Mouse (Mus musculus) gastrocnemius, adult 18-20 months (tissue): ENCODE data around the gene Ppa1. TPM values are rescaled to one million over a fixed set of nuclear protein-coding genes. Genes with fewer than 3 reads are reported as not detected.
A peak's percentile ranks its signal among the peaks of the same experiment; 100 is the strongest.

Experiments used
- DNase-seq: peaks from one replicate; pipeline ENCODE4 v3.0.0; 2021; ENCODE audit warnings: low spot score
- total RNA-seq, 2 experiments: library from RNA; stranded (reverse); gene quantifications; 2 replicates each; pipeline ENCODE4 v1.2.3; 2021

Ppa1 gene
- total RNA-seq, 2 experiments from 2014 or later, result 57.6 to 68.1 TPM

DNA sequence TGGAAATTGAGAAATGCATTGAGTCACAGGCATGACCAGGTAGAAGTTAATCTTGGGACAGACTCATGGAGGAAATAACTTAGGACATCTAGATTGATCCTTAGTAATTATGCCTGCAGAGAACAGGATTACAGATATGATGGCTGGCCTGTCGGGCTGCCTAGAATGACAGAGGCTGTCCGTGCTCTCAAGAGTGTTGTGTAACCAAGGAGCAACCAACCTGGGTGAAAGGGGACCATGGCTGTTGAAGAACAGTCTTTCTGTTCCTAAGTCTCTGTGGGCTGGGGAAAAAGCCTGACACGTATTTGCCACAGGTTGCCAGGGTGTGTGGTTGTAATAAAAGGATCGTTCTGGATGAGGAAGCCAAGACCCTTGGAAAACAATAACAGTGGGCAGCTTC is 8.0 kb upstream of the Ppa1 start:
- no peak for DNase-seq

DNA sequence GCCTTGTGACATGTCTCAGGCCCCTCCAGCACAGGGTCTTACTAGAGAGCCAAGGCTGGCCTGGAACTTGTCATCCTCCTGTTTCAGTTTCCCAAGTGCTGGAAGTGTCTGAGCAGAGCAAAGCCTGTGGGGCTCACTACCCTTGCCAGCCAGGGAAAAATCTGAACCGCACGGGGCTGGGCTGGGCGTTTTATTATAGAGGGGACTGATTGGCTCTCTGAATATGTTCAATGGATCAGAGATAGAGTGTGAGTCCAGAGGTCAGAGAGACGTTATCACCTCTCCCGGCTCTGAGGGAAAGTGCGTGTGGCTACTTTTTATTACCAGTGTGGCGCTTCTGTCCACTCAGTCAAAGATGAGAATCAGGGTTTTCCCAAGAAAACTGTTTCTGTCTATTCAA is 1.8 kb upstream of the Ppa1 start:
- no peak for DNase-seq

DNA sequence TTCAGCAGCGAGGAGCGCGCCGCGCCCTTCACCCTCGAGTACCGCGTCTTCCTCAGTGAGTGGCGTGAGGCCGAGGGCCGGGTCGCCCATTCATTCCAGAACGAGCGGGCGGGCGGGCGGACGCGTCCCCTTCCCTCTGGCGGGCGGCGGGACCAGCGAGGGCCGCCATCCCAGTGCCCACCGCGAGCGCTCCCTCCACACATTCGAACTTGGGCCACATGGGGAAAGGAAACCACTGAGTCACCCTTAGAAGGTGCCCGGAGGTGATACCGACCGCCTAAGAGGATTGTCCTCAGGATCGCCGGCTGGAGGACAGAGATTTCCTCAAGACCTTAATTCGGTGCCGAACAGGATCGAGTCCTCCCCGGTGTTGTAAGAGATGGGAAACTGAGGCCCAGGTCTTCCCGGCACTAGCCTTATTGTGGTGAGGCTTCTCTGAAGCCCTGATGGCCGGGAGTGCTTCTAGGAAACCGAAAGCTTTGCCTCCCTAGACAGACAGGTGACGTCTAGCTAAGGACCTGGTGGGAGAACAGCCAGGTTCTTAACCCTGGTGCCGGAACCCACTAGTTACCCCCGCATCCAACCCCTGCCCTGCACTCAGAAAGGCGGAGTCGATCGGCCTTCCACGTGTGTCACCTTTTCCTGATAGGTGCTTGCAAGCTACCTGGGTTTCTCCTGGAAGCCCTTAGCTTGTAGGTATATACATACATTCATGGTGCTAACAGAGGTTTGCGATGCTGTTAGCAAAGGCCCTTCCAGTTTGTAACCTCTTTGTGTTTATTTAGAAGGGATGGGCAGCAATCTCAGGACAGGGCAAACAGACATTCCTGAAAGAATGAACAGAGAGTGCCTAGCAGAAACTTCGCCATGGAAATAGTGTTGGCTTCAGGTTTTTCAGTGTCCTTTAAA is 639 bp downstream of the Ppa1 start:
- DNase-seq, result no peak

DNA sequence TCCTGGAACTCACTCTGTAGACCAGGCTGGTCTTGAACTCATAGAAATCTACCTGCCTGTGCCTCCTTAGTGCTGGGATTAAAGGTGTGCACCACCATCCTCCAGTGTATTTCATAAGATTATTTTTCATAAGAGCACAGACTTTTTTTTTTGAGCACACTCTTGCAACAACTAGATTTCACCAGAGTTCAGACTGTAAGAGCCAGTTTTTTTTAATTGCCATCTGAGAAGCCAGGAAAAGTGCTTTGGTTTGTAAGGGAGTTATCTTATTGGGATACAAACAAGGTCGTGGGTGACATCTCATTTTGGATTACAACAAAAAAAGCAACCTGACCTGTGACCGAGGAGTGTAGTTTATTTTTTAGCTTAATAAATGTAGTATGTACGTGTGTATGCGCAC is 5.8 kb downstream of the Ppa1 start:
- DNase-seq, result no peak

DNA sequence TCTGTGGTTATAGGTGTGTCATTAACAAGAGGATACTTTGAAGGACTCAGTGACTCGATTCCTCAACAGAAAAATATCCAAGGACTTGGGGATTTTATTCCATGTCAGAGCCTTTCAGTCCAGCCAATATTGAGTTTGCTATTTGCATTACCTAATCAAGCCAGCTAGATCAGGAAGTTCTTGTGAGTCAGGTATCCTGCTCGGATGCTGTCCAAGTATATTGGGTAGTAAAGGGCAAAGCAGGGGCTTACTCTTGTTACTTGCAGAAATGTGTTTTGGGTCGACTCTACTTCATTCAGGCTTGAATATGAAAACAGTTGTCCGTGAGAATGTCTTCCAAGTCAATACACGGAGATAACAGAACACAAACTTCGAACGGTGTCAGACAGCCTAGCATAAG is 6.3 kb downstream of the Ppa1 start:
- no peak for DNase-seq

DNA sequence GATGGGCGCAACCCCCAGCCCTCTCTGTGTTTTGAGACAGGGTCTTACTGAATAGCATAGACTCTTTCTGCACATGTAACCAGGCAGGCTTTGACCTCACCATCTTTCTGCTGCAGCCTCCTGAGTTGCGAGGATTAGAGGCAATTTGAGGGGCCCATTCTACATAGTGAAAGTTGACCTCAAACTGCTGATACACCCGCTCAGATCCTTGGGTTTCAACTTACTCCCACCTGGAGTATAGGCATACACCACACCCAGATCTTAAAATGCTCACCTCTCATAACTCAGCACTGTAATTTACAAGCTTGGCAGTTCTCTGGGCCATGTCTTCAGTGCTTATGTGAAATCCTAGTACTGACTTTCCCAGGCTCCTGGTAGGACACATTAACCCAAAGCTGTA is 6.8 kb downstream of the Ppa1 start:
- DNase-seq, result no peak

DNA sequence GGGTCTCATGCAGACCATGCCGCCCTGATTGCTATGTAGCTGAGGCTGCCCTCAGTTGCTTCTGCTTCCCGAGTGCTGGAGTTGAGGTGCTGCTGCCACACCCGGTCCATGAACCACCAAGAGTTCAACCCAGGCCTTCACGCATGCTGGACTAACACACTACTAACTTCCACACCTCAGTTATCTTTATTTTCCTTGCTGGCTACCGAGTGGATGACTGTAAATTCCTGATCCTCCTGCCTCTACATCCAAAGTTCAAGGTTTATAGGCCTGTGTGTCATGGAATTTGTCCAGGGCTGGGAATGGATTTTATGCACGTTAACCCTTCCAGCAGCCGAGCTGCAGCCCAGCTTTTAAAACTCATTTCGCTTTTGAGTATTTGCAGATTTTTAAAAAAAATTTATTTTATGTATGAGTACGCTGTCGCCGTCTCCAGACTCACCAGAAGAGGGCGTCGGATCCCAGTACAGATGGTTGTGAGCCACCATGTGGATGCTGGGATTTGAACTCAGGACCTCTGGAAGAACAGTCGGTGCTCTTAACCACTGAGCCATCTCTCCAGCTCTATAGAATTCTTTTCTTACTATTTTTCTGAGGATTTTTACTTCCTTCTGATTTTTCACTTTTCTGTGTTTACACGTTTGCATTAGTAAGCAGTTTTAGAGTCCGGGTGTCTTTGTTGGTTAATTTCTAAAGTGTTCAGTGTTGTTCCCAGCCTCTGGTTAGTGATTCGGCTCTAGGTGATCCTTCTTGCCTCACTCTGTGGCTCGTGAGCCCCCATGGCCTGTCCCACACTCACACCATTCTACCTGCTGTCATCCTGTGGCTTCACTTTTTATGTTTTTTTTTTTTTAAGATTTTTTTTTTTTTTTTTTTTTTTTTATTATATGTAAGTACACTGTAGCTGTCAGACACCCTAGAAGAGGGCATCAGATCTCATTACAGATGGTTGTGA is 8.9 kb downstream of the Ppa1 start:
- no peak for DNase-seq

DNA sequence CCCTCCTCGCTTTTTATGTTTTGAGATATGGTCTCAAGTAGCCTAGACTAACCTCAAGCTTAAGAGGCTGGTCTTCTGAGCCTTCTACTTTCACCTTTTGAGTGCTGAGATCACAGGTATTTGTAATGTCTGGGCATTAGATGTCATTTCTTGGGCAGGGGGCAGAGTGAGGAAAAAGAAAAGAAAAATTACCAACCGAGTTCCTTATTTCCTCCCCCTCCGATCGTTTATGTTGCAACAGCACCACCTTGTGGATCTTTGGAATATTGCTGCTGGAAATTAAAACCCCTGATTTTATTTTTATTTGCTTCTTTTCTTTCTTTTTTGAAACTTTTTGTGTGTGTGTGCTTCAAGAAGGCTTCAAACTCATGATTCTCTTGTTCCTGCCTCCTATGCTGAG is 9.6 kb downstream of the Ppa1 start:
- no peak for DNase-seq

DNA sequence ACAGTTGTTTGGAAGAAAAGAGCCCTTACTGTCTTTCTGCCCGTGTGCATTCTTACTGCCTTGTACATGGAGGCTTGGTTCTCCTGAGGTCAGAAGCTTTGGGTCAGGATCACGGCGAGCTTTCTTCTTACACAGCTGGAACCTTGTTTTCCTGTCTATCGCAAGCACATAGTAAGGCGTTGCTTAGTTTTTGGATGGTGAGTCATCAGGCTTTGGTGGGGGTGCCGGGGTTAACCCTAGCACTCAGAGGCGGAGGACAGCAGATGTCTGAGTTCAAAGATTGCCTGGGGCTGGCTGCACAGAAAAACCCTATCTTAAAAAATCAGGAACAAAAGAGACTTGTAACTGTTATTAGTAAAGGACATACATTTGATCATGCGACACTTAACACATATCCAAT is 13.5 kb downstream of the Ppa1 start:
- no peak for DNase-seq

DNA sequence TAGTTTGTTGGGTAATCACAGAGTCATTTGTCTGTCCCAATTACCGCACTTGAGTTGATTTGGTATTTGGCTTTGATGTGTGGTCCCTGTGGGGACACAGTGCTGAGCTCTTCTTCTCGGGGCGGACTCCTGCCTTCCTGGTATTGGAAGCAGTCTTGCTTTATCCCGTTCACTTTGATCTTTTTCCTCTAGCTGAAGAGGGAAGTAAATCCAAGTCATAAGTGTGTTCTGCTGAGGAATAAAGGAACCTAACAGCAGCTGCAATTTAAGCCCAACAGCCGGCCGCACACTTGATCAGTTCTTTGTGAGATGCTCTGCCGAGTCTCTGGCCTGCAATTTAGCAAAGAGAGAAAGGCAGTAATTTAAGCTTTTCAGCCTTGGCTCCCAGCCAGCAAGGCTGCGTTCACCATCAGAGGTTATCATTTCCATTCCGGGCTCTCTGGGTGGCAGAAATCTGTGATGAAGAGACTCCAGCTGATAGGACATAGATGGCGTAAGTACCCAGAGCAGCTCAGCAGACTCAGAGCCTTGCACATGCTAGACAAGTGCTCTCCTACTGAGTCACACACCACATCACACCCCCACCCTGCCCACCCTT is 14.1 kb downstream of the Ppa1 start:
- no peak for DNase-seq

DNA sequence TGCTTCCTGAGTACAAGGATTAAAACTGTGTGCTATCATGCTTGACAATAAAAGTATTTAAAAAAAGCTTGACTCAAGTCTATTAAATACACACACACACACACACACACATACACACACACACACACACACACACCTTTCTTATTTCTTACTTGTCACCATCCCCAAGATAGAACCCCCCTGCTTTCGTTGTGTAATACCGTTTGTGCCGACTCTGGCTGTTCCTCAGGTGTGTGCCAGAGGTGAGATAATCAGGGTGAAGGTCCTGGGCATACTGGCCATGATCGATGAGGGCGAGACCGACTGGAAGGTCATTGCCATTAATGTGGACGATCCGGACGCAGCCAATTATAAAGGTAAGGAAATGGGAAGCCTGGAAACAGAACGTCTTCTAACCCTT is 16.8 kb downstream of the Ppa1 start:
- no peak for DNase-seq

DNA sequence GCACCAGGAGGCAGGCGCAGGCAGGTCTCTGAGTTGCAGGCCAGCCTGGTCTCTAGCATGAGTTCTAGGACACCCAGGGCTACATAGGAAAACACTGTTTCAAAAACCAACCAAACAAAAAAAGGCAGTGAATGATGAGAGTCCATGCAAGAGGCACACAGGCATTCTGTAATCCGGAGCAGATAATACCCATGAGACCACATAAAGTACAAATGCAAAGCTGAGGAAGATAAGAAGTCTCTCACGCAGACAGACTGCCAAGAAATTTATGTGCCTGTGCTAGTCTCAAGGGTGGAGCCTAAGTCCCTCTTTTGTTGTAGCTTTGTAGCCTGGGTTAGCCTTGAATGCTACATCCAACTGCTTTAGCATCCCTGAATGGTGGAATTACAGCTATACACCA is 17.3 kb downstream of the Ppa1 start:
- no peak for DNase-seq

DNA sequence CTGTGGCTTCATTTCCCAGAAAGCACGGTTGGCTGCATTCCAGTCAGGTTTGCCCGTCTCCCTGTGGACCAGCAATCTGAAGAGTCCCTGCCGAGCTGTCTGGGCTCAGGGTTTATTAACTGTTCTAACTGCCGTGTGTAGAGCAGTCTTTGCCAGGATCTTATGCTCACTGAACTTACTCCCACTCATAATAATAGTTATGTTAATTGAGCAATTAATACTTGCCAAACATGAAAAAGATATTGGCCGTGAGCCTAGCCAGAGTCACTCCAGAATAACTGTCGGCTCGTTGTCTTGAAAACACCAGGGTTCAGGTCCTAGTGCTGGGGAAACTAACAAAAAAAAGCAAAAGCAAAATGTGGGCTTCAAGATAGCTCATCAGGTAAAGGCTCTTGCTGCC is 20.9 kb downstream of the Ppa1 start:
- DNase-seq, result no peak

DNA sequence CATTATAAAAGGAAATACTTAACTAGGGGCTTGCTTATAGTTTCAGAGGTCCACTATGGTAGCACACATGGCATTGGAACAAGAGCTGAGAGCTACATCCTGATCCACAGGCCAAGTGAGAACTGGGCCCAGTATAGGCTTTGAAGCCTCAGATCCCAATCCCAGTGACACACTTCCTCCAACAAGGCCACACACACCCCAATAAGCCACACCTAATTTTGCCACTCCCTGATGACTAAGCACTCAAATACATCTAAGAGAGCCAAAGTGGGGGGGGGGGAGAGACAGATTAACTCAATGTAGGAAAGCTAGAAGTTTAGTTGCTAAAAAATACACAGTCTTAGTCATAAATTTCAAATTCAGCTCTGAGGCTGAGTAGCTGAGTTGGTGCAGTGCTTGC is 21.5 kb downstream of the Ppa1 start:
- DNase-seq, result no peak

DNA sequence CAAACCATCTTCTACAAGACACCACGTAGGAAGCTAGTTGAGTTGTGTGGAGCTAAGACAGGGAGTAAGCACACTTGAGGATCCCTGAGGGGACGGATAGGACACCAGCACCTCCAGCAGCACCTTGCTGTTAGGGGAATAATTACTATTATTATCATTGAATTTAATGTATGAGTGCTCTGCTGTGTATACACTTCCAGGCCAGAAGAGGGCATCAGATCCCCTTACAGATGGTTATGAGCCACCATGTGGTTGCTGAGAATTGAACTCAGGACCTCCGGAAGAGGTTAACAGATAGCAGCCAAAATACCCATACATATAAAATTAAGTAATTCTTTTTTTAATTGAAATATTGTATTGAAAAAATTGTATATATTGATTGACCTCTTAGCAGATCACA is 22.4 kb downstream of the Ppa1 start:
- no peak for DNase-seq

DNA sequence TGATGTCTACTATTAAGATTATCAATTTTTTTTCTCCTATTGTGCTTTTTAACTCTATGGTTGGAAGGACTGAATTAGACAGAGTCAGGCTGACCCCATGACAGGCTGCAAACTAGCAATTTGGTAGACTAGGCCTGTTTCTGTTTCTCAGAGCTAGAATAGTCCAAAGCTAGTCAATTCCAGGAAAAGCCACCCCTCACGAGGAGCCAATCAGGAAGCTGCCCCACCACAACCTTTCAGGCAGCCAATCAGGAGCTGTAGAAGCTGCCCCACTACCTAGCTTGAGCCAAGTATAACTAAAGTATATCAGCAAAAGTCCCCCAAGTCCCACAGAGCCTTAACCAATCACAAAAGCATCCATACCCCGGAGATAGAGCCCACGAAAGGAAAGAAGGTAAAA is 27.6 kb downstream of the Ppa1 start:
- no peak for DNase-seq

DNA sequence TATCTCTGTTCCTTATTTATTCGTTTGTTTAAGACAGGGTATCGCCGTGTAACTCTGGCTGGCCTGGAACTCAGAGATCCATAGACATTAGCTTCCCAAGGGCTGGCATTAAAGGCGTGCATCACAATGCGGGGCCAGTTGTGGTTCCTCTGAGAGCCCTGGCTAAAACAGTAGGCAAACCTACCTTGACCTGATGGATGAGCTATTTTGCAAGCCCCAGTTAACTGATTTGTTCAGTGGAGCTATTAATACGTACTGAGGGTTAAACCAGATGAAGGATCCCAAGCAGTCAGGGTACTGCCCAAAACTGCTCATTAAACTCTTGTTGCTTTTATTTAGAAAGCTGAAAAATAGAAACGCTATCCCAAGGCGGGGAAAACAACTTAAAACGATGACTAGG is 31.2 kb downstream of the Ppa1 start:
- no peak for DNase-seq

DNA sequence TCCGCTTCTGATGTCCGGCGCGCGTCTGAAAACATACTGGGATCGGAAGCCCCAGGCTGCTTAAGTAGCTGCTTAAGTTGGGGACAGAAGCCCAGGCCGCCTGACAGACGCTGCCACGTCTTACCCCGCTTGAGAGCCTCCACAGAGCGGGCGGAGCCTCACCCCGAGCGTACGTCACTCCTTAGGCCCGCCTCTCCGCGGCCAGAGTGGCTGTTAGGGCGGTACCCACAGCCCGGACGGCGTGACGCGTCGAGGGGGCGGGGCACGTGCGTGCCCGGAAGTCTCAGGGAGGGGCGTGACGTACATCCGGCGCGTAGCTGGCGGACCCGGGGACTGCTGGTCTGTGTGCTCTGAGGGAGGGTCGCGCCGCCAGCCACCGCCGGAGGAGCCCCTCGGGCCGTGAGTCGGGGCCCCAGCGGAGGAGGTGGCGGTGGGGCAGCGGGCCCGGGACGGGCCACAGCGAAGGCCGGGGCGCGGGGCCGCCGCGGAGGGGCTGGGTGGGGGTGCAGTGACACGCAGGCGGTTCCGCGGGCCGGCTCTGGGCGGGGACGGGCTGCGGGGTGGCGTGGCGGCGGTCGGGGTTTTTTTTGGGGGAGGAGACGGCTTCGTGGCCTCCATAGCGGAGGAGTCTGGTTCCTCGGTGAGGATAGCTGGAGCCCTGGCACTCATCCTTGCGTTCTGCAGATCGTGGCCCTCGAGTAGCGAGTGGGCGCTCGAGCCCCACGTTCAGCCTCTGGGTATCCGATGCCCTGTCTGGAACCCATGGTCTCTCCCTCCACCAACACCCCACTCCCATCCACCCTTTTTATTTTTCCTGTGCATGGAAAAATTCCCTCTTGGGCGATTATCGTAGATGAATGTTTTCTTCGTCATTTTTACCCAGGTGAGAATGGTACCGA is 31.9 kb downstream of the Ppa1 start, which contains the start of gene Sar1a:
Gene Sar1a (plus strand): TSS at position 285 of the 899 bp plus-strand sequence.
- DNase-seq, result peak; percentile 98

DNA sequence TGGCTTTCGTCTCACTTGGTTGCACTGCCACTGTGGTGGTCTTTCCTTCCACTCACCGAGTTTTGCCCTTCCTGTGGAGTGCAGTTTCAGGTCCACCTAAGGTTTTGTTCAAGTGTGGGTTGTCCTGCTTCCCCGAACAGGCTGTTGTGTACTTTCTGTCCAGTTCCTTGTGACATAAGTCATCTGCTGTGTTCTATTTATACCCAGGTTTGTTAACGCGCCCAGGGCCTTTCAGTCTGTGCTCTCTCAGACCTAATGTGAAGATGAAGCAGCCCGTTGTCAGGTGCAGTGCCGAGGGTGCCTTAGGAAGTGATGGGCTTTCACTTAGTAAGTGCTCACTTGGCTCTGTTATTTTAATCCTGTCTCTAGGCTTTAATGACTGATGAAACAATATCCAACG is 41.1 kb downstream of the Ppa1 start:
- peak; percentile 58 for DNase-seq

DNA sequence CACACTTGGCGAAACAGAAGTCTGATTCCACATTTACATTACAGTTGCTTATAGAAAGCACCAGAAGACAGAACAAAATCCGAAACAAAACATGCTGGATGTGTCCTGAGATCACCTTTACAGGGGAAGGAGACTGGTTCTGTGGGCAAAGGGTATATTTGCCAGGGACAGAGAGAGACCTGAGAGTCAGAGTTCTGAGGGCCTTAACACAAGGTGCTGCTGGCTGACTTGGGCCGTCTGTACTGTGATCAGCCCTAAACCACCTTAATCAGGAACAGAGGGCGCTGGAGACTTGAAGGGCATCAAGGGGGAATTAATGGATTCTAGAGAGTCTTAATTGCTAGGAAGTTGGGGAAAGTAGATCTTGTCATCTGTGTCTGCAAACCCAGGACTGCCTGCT is 45.2 kb downstream of the Ppa1 start:
- DNase-seq, result no peak
